In the genomic region with DNA sequence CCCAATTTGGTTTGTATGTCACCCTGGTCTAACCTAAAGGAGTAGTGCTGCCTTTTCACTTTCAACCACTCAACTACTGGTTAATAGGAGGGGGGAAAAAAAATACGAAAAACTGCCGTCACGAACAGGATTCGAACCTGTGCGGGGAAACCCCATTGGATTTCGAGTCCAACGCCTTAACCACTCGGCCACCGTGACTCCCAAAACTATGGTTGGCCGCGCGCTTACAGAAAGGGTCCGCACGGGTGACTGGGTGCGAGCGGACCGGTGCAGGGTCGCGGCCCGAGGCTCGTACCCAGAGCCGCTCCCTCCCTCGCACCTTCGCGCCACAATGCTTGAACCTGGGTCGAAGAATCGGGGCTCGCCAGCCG, we compare ENCODE assay signal across 8 mouse cellular contexts. TPM values are rescaled to one million over a fixed set of nuclear protein-coding genes. Genes with fewer than 3 reads are reported as not detected.
DNase-seq lines count a peak whose midpoint lies in the region; ATAC-seq and TF ChIP-seq lines count a peak whose summit lies in the region.

No protein-coding gene starts in this region.

- H3K9ac ChIP-seq in heart, postnatal 0 days (replicated peaks; ENCODE audit: low read depth, low read length), result peak overlapping the region; percentile 89
- peak overlapping the region; percentile 99 for H3K9ac ChIP-seq in liver, embryonic 15.5 days
- peak overlapping the region; percentile 96 for H3K9ac ChIP-seq in neural tube, embryonic 11.5 days (ENCODE audit: low read length)
- peak overlapping the region; percentile 99 for H3K9ac ChIP-seq in stomach, embryonic 16.5 days (ENCODE audit: low read length)

- WGBS in heart, postnatal 0 days, result under 1% methylated on average over 29 of the region's 29 CpGs
- under 1% methylated on average over 29 of the region's 29 CpGs for WGBS in liver, embryonic 15.5 days (ENCODE audit: insufficient replicate concordance)
- WGBS in neural tube, embryonic 11.5 days, result 0% methylated on average over 29 of the region's 29 CpGs
- WGBS in stomach, embryonic 16.5 days, result under 1% methylated on average over 29 of the region's 29 CpGs

- TF ChIP-seq EP300 in heart, postnatal 0 days (IDR thresholded peaks at IDR 0.05; ENCODE audit: low read depth), result no peak

- peak overlapping the region; percentile 65 for H3K4me2 ChIP-seq in heart, postnatal 0 days (ENCODE audit: low read depth, low read length)
- H3K4me2 ChIP-seq in liver, embryonic 15.5 days, result peak overlapping the region; percentile 95
- peak overlapping the region; percentile 87 for H3K4me2 ChIP-seq in neural tube, embryonic 11.5 days (ENCODE audit: low read depth)
- H3K4me2 ChIP-seq in stomach, embryonic 16.5 days (ENCODE audit: low read depth, low read length), result peak overlapping the region; percentile 71

- H3K36me3 ChIP-seq in heart, postnatal 0 days (replicated peaks; ENCODE audit: control insufficient read depth, insufficient read depth, low read length), result peaks cover 20% of the 10 kb centered on the region
- H3K36me3 ChIP-seq in liver, embryonic 15.5 days (replicated peaks), result peaks cover 25% of the 10 kb centered on the region
- peaks cover 6% of the 10 kb centered on the region; the same call in 1 of the 2 replicates for H3K36me3 ChIP-seq in neural tube, embryonic 11.5 days (ENCODE audit: control insufficient read depth, insufficient read depth, low read length)
- H3K36me3 ChIP-seq in stomach, embryonic 16.5 days (ENCODE audit: control insufficient read depth, insufficient read depth, low read length), result no peaks in the 10 kb centered on the region

- DNase-seq in brain, adult 2 months (ENCODE audit: low read depth, low spot score), result peak; percentile 91
- DNase-seq in fibroblast of lung, adult 2 months (ENCODE audit: low read depth), result peak; percentile 54
- peak; percentile 31 for DNase-seq in heart, postnatal 0 days (ENCODE audit: low spot score)
- DNase-seq in kidney, postnatal 36 days, result peak; percentile 84 to 90
- peak; percentile 93 for DNase-seq in neural tube, embryonic 11.5 days (ENCODE audit: low spot score)

- peak overlapping the region; percentile 85 for H3K27ac ChIP-seq in heart, postnatal 0 days (ENCODE audit: low read depth)
- peak overlapping the region; percentile 96 for H3K27ac ChIP-seq in liver, embryonic 15.5 days (replicated peaks)
- peak overlapping the region; percentile 95 for H3K27ac ChIP-seq in neural tube, embryonic 11.5 days (ENCODE audit: low read depth, low read length)
- peak overlapping the region; percentile 96 for H3K27ac ChIP-seq in stomach, embryonic 16.5 days (ENCODE audit: low read length)

- no peak for TF ChIP-seq CTCF in heart, postnatal 0 days (IDR thresholded peaks at IDR 0.05; ENCODE audit: low read depth)

- no peaks in the 10 kb centered on the region for H3K27me3 ChIP-seq in heart, postnatal 0 days (ENCODE audit: control insufficient read depth, insufficient read depth, low read length)
- H3K27me3 ChIP-seq in liver, embryonic 15.5 days, result no peaks in the 10 kb centered on the region
- H3K27me3 ChIP-seq in neural tube, embryonic 11.5 days (ENCODE audit: control insufficient read depth, insufficient read depth, low read length), result no peaks in the 10 kb centered on the region
- H3K27me3 ChIP-seq in stomach, embryonic 16.5 days (ENCODE audit: control insufficient read depth, insufficient read depth, low read length), result no peaks in the 10 kb centered on the region

- peaks cover 8% of the 10 kb centered on the region; the same call in 1 of the 2 replicates for H3K4me1 ChIP-seq in heart, postnatal 0 days (ENCODE audit: control insufficient read depth, insufficient read depth)
- peaks cover 43% of the 10 kb centered on the region for H3K4me1 ChIP-seq in liver, embryonic 15.5 days (replicated peaks)
- peaks cover 10% of the 10 kb centered on the region for H3K4me1 ChIP-seq in neural tube, embryonic 11.5 days (ENCODE audit: control insufficient read depth, insufficient read depth, low read length)
- H3K4me1 ChIP-seq in stomach, embryonic 16.5 days (ENCODE audit: control insufficient read depth, insufficient read depth, low read length), result peaks cover 12% of the 10 kb centered on the region

- ATAC-seq in CD4-positive, CD25-positive, alpha-beta regulatory T cell, adult 4 months, result peak; percentile 37
- ATAC-seq in heart, postnatal 0 days (ENCODE audit: insufficient read depth, low read depth), result peak; percentile 64
- ATAC-seq in liver, embryonic 15.5 days (ENCODE audit: insufficient read depth), result peak; percentile 48
- ATAC-seq in neural tube, embryonic 11.5 days (ENCODE audit: insufficient read depth, low FRiP score, low TSS enrichment), result peak; percentile 76
- ATAC-seq in stomach, embryonic 16.5 days (ENCODE audit: insufficient read depth, low FRiP score), result peak; percentile 51

- H3K9me3 ChIP-seq in heart, postnatal 0 days (replicated peaks; ENCODE audit: control insufficient read depth, low read length), result no peaks in the 10 kb centered on the region
- no peaks in the 10 kb centered on the region for H3K9me3 ChIP-seq in liver, embryonic 15.5 days (replicated peaks)
- H3K9me3 ChIP-seq in neural tube, embryonic 11.5 days (ENCODE audit: control insufficient read depth, low read length), result no peaks in the 10 kb centered on the region
- no peaks in the 10 kb centered on the region for H3K9me3 ChIP-seq in stomach, embryonic 16.5 days (replicated peaks; ENCODE audit: control insufficient read depth, low read length)

- peak overlapping the region; percentile 81 for H3K4me3 ChIP-seq in heart, postnatal 0 days (ENCODE audit: low read depth, low read length)
- peak overlapping the region; percentile 91 for H3K4me3 ChIP-seq in liver, embryonic 15.5 days (replicated peaks)
- peak overlapping the region; percentile 72 for H3K4me3 ChIP-seq in neural tube, embryonic 11.5 days (ENCODE audit: low read depth, low read length)
- H3K4me3 ChIP-seq in stomach, embryonic 16.5 days (replicated peaks; ENCODE audit: low read length), result peak overlapping the region; percentile 91

RNA-seq across cellular contexts. Expression of gene Smarcc2, which starts 0.7 kb away (rescaled TPM):
- 10 to 100 TPM; 45.7 to 62.7 TPM for polyA plus RNA-seq in CD4-positive, CD25-positive, alpha-beta regulatory T cell, adult 4 months (2017; shearing (Covaris generic))
- 40.8 and 42.1 TPM in 2 replicates for total RNA-seq in heart, postnatal 0 days (2014; rRNA removed; ENCODE audit: low replicate concordance)
- polyA plus RNA-seq in heart, postnatal 0 days (2015; fragmentation: Nextera tagmentation; extraction: Ambion mirVana), result 31.9 and 32.9 TPM in 2 replicates
- polyA plus RNA-seq in liver, embryonic 15.5 days (2015; fragmentation: Nextera tagmentation; extraction: Ambion mirVana), result 23.5 and 23.6 TPM in 2 replicates
- polyA plus RNA-seq in neural tube, embryonic 11.5 days (2014; fragmentation: Nextera tagmentation; extraction: Ambion mirVana), result 124 and 125 TPM in 2 replicates
- 59.5 and 62.4 TPM in 2 replicates for polyA plus RNA-seq in stomach, embryonic 16.5 days (2015; fragmentation: Nextera tagmentation; extraction: Ambion mirVana)

RNA-seq across cellular contexts. Expression of gene Myl6, which starts 35.6 kb away (rescaled TPM):
- 100 to 1,000 TPM; 937 to 954 TPM for polyA plus RNA-seq in CD4-positive, CD25-positive, alpha-beta regulatory T cell, adult 4 months (2017; shearing (Covaris generic))
- 606 and 830 TPM in 2 replicates for total RNA-seq in heart, postnatal 0 days (2014; rRNA removed; ENCODE audit: low replicate concordance)
- polyA plus RNA-seq in heart, postnatal 0 days (2015; fragmentation: Nextera tagmentation; extraction: Ambion mirVana), result 791 and 823 TPM in 2 replicates
- polyA plus RNA-seq in liver, embryonic 15.5 days (2015; fragmentation: Nextera tagmentation; extraction: Ambion mirVana), result 483 and 484 TPM in 2 replicates
- polyA plus RNA-seq in neural tube, embryonic 11.5 days (2014; fragmentation: Nextera tagmentation; extraction: Ambion mirVana), result 776 and 804 TPM in 2 replicates
- polyA plus RNA-seq in stomach, embryonic 16.5 days (2015; fragmentation: Nextera tagmentation; extraction: Ambion mirVana), result 2,126 and 2,216 TPM in 2 replicates

RNA-seq across cellular contexts. Expression of gene Myl6b, which starts 40.2 kb away (rescaled TPM):
- polyA plus RNA-seq in CD4-positive, CD25-positive, alpha-beta regulatory T cell, adult 4 months (2017; shearing (Covaris generic)), result 1 to 10 TPM; 4.3 to 5.4 TPM
- 3.2 and 4.8 TPM in 2 replicates for total RNA-seq in heart, postnatal 0 days (2014; rRNA removed; ENCODE audit: low replicate concordance)
- polyA plus RNA-seq in heart, postnatal 0 days (2015; fragmentation: Nextera tagmentation; extraction: Ambion mirVana), result 4.6 and 4.9 TPM in 2 replicates
- polyA plus RNA-seq in liver, embryonic 15.5 days (2015; fragmentation: Nextera tagmentation; extraction: Ambion mirVana), result 1.4 and 1.7 TPM in 2 replicates
- polyA plus RNA-seq in neural tube, embryonic 11.5 days (2014; fragmentation: Nextera tagmentation; extraction: Ambion mirVana), result 2.4 and 3.5 TPM in 2 replicates
- polyA plus RNA-seq in stomach, embryonic 16.5 days (2015; fragmentation: Nextera tagmentation; extraction: Ambion mirVana), result 2.7 and 3.9 TPM in 2 replicates

RNA-seq across cellular contexts. Expression of gene Rnf41, which starts 46.9 kb away (rescaled TPM):
- polyA plus RNA-seq in CD4-positive, CD25-positive, alpha-beta regulatory T cell, adult 4 months (2017; shearing (Covaris generic)), result 10 to 100 TPM; 28.7 to 51.8 TPM
- total RNA-seq in heart, postnatal 0 days (2014; rRNA removed; ENCODE audit: low replicate concordance), result 27.1 and 27.3 TPM in 2 replicates
- 21.9 and 24.0 TPM in 2 replicates for polyA plus RNA-seq in heart, postnatal 0 days (2015; fragmentation: Nextera tagmentation; extraction: Ambion mirVana)
- 8.5 and 9.6 TPM in 2 replicates for polyA plus RNA-seq in liver, embryonic 15.5 days (2015; fragmentation: Nextera tagmentation; extraction: Ambion mirVana)
- polyA plus RNA-seq in neural tube, embryonic 11.5 days (2014; fragmentation: Nextera tagmentation; extraction: Ambion mirVana), result 43.5 and 46.8 TPM in 2 replicates
- 37.0 and 38.5 TPM in 2 replicates for polyA plus RNA-seq in stomach, embryonic 16.5 days (2015; fragmentation: Nextera tagmentation; extraction: Ambion mirVana)

RNA-seq across cellular contexts. Expression of gene Nabp2, which starts 47.0 kb away (rescaled TPM):
- 10 to 100 TPM; 63.3 to 77.5 TPM for polyA plus RNA-seq in CD4-positive, CD25-positive, alpha-beta regulatory T cell, adult 4 months (2017; shearing (Covaris generic))
- total RNA-seq in heart, postnatal 0 days (2014; rRNA removed; ENCODE audit: low replicate concordance), result 28.1 and 34.6 TPM in 2 replicates
- 55.5 and 56.1 TPM in 2 replicates for polyA plus RNA-seq in heart, postnatal 0 days (2015; fragmentation: Nextera tagmentation; extraction: Ambion mirVana)
- polyA plus RNA-seq in liver, embryonic 15.5 days (2015; fragmentation: Nextera tagmentation; extraction: Ambion mirVana), result 35.3 and 37.5 TPM in 2 replicates
- 115 and 127 TPM in 2 replicates for polyA plus RNA-seq in neural tube, embryonic 11.5 days (2014; fragmentation: Nextera tagmentation; extraction: Ambion mirVana)
- 72.0 and 75.5 TPM in 2 replicates for polyA plus RNA-seq in stomach, embryonic 16.5 days (2015; fragmentation: Nextera tagmentation; extraction: Ambion mirVana)

Comparison
In these comparisons a context has a peak if more than half of its experiments do, and no peak if none do; other contexts are left out.
1. Peak in every context shown above with its lines: DNase-seq, ATAC-seq, H3K4me3 ChIP-seq and H3K27ac ChIP-seq.
2. DNase-seq: peak in every context shown above with its lines; median percentile 93 in neural tube, embryonic 11.5 days; 91 in brain, adult 2 months; 87 in kidney, postnatal 36 days; 54 in fibroblast of lung, adult 2 months; 31 in heart, postnatal 0 days.